Mouse (Mus musculus): ENCODE measurements at regions not wholly inside any gene's neighbourhood (a gene's known extent, or its start where the extent isn't known, plus 50 kb on each side); places are given as distances from the start of the nearest gene placed in this dataset.

DNA sequence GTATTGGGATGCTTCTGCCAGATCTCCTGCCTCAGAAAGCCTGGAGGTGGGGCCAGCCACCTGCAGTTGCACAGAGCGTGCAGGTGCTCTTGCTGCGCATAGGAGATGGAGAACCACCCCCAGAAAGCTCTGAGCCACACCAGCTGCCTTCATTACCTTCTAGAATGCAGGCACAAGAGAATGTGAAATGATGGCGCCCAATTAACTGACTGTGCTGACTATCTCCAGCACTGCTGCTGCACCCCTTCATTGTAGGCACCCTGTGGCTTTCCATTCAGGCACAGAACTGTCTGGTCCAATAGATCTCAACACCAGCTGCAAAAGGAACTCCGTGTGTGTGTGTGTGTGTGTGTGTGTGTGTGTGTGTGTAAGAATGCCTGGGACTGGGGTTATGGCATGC lies 138.6 kb downstream of the H2al1j start:
- Histone ChIP-seq H3K36me3 (ENCODE audit: control insufficient read depth, insufficient read depth, low read length, poor library complexity, severe bottlenecking) (no peaks in the 10 kb centered on the region), H3K27me3 (ENCODE audit: control insufficient read depth, insufficient read depth, low read length, poor library complexity, severe bottlenecking) (no peaks in the 10 kb centered on the region)

GRCm38 (mm10) chrX:11479696-11480339 lies 152.2 kb downstream of the H2al1j start:
- H3K27me3 ChIP-seq (ENCODE audit: control insufficient read depth, insufficient read depth, low read length, poor library complexity, severe bottlenecking) = no peaks in the 10 kb centered on the region; the same call in 1 of the 2 replicates
- H3K9ac ChIP-seq (ENCODE audit: low read depth, poor library complexity, severe bottlenecking) = no peak overlapping the region
- H3K36me3 ChIP-seq (ENCODE audit: control insufficient read depth, insufficient read depth, low read length, poor library complexity, severe bottlenecking) = no peaks in the 10 kb centered on the region
- H3K4me3 ChIP-seq (ENCODE audit: low read depth, low read length) = no peak overlapping the region
- H3K27ac ChIP-seq (ENCODE audit: insufficient read depth, low read length) = no peak overlapping the region
- no peaks in the 10 kb centered on the region for H3K4me1 ChIP-seq (ENCODE audit: control insufficient read depth, insufficient read depth, low read length)
- TF ChIP-seq POLR2A (IDR thresholded peaks at IDR 0.05; ENCODE audit: insufficient read depth, low read length) = no peak
- TF ChIP-seq EP300 (IDR thresholded peaks at IDR 0.05; ENCODE audit: insufficient read depth, low read depth, low read length) = no peak
- no peaks in the 10 kb centered on the region for H3K9me3 ChIP-seq (replicated peaks; ENCODE audit: control insufficient read depth, insufficient read depth, low read length, poor library complexity, severe bottlenecking)

More for the DNA sequence above, 138.6 kb downstream of the H2al1j start:
- Histone ChIP-seq H3K9ac (ENCODE audit: low read depth, poor library complexity, severe bottlenecking) (no peak overlapping the region), H3K27ac (ENCODE audit: insufficient read depth, low read length) (no peak overlapping the region), H3K4me3 (ENCODE audit: low read depth, low read length) (no peak overlapping the region), H3K4me1 (ENCODE audit: control insufficient read depth, insufficient read depth, low read length) (no peaks in the 10 kb centered on the region), H3K9me3 (replicated peaks; ENCODE audit: control insufficient read depth, insufficient read depth, low read length, poor library complexity, severe bottlenecking) (no peaks in the 10 kb centered on the region)
- no peak for TF ChIP-seq POLR2A (IDR thresholded peaks at IDR 0.05; ENCODE audit: insufficient read depth, low read length)

- H3K9me3 ChIP-seq (replicated peaks; ENCODE audit: control insufficient read depth, insufficient read depth, low read length, poor library complexity, severe bottlenecking) = no peaks in the 10 kb centered on the region
- H3K9ac ChIP-seq (ENCODE audit: low read depth, poor library complexity, severe bottlenecking) = no peak overlapping the region
- H3K27me3 ChIP-seq (ENCODE audit: control insufficient read depth, insufficient read depth, low read length, poor library complexity, severe bottlenecking) = no peaks in the 10 kb centered on the region; the same call in 1 of the 2 replicates
- H3K4me1 ChIP-seq (ENCODE audit: control insufficient read depth, insufficient read depth, low read length) = no peaks in the 10 kb centered on the region
- no peak overlapping the region for H3K4me3 ChIP-seq (ENCODE audit: low read depth, low read length)
- H3K27ac ChIP-seq (ENCODE audit: insufficient read depth, low read length) = no peak overlapping the region
- no peaks in the 10 kb centered on the region for H3K36me3 ChIP-seq (ENCODE audit: control insufficient read depth, insufficient read depth, low read length, poor library complexity, severe bottlenecking)
- no peak for TF ChIP-seq POLR2A (IDR thresholded peaks at IDR 0.05; ENCODE audit: insufficient read depth, low read length)
- TF ChIP-seq EP300 (IDR thresholded peaks at IDR 0.05; ENCODE audit: insufficient read depth, low read depth, low read length) = no peak
- no peak for TF ChIP-seq CTCF (IDR thresholded peaks at IDR 0.05; ENCODE audit: low read depth, low read length)
Measured at GRCm38 (mm10) chrX:11482141-11482540, 154.5 kb downstream of the H2al1j start.

DNA sequence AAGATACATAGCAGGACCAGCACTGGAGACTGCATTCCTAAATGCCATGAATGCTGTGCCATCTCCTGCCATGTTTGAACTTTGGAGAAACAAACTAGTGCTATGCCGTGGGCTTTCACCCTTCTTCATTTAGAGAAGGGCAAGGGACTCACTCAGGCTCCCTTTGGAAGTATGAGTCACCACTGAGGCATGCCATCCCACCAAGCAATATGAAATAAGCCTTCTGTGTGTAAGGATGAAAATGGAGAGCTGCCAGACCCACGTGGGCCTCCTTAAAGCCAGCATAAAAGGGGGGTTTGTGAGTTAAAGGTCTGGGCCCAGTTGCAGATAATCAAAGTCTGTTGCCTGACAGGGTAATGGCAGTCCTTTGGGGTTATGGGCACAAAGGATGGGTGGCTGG lies 159.0 kb downstream of the H2al1j start:
- no peaks in the 10 kb centered on the region for H3K27me3 ChIP-seq (ENCODE audit: control insufficient read depth, insufficient read depth, low read length, poor library complexity, severe bottlenecking)

GRCm38 (mm10) chrX:11487876-11488275 lies 160.3 kb downstream of the H2al1j start:
- Histone ChIP-seq H3K9ac (ENCODE audit: low read depth, poor library complexity, severe bottlenecking) (no peak overlapping the region), H3K36me3 (ENCODE audit: control insufficient read depth, insufficient read depth, low read length, poor library complexity, severe bottlenecking) (no peaks in the 10 kb centered on the region), H3K4me1 (ENCODE audit: control insufficient read depth, insufficient read depth, low read length) (no peaks in the 10 kb centered on the region), H3K4me3 (ENCODE audit: low read depth, low read length) (no peak overlapping the region), H3K9me3 (replicated peaks; ENCODE audit: control insufficient read depth, insufficient read depth, low read length, poor library complexity, severe bottlenecking) (no peaks in the 10 kb centered on the region), H3K27ac (ENCODE audit: insufficient read depth, low read length) (no peak overlapping the region), H3K27me3 (ENCODE audit: control insufficient read depth, insufficient read depth, low read length, poor library complexity, severe bottlenecking) (no peaks in the 10 kb centered on the region)
- TF ChIP-seq CTCF (IDR thresholded peaks at IDR 0.05; ENCODE audit: low read depth, low read length) = no peak
- TF ChIP-seq EP300 (IDR thresholded peaks at IDR 0.05; ENCODE audit: insufficient read depth, low read depth, low read length) = no peak
- no peak for TF ChIP-seq POLR2A (IDR thresholded peaks at IDR 0.05; ENCODE audit: insufficient read depth, low read length)

More for the DNA sequence above, 159.0 kb downstream of the H2al1j start:
- no peaks in the 10 kb centered on the region for H3K9me3 ChIP-seq (replicated peaks; ENCODE audit: control insufficient read depth, insufficient read depth, low read length, poor library complexity, severe bottlenecking)
- H3K27ac ChIP-seq (ENCODE audit: insufficient read depth, low read length) = no peak overlapping the region
- no peak overlapping the region for H3K4me3 ChIP-seq (ENCODE audit: low read depth, low read length)
- no peaks in the 10 kb centered on the region for H3K4me1 ChIP-seq (ENCODE audit: control insufficient read depth, insufficient read depth, low read length)
- H3K36me3 ChIP-seq (ENCODE audit: control insufficient read depth, insufficient read depth, low read length, poor library complexity, severe bottlenecking) = no peaks in the 10 kb centered on the region
- no peak for TF ChIP-seq POLR2A (IDR thresholded peaks at IDR 0.05; ENCODE audit: insufficient read depth, low read length)
- no peak for TF ChIP-seq EP300 (IDR thresholded peaks at IDR 0.05; ENCODE audit: insufficient read depth, low read depth, low read length)
- no peak for TF ChIP-seq CTCF (IDR thresholded peaks at IDR 0.05; ENCODE audit: low read depth, low read length)
- H3K9ac ChIP-seq (ENCODE audit: low read depth, poor library complexity, severe bottlenecking) = no peak overlapping the region

DNA sequence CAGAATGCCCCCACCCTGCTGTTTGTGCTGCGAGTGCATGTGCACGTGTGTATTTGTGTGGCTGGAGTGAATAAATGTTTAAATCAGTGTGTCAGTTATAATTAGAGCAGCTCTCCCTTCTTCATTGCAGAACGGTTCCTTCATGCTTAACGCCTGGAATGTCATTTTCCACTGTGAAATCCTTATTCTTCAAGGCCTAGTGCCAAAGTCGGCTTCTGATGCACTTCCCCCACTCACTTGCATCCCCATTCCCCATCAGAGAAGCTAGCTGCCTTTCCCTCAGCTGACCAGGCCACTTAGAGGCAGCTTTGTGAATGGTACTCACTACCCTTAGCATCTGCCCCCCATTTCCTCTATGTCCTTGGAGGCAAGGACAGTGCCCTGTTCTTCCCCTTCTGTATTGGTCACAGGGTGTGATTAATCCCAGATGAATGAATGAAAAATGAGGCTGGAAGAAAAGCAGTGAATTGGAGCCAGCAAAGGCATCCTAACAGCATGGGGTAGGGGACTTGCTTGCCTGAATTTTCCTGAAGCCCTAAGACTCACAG lies 162.6 kb downstream of the H2al1j start:
- Histone ChIP-seq H3K27ac (ENCODE audit: insufficient read depth, low read length) (no peak overlapping the region), H3K36me3 (ENCODE audit: control insufficient read depth, insufficient read depth, low read length, poor library complexity, severe bottlenecking) (no peaks in the 10 kb centered on the region), H3K4me3 (ENCODE audit: low read depth, low read length) (no peak overlapping the region), H3K27me3 (ENCODE audit: control insufficient read depth, insufficient read depth, low read length, poor library complexity, severe bottlenecking) (no peaks in the 10 kb centered on the region), H3K9me3 (replicated peaks; ENCODE audit: control insufficient read depth, insufficient read depth, low read length, poor library complexity, severe bottlenecking) (no peaks in the 10 kb centered on the region), H3K9ac (ENCODE audit: low read depth, poor library complexity, severe bottlenecking) (no peak overlapping the region), H3K4me1 (ENCODE audit: control insufficient read depth, insufficient read depth, low read length) (no peaks in the 10 kb centered on the region)
- no peak for TF ChIP-seq CTCF (IDR thresholded peaks at IDR 0.05; ENCODE audit: low read depth, low read length)
- TF ChIP-seq EP300 (IDR thresholded peaks at IDR 0.05; ENCODE audit: insufficient read depth, low read depth, low read length) = no peak
- TF ChIP-seq POLR2A (IDR thresholded peaks at IDR 0.05; ENCODE audit: insufficient read depth, low read length) = no peak
